Mouse (Mus musculus) small intestine, adult 2 months (tissue): ENCODE results near the gene Zhx3.

Experiments used
- CTCF ChIP-seq: fragments of 200-500 bp; IDR thresholded peaks from 2 replicates; pipeline ENCODE4 v1.5.1; 2012; ENCODE audit warnings: low read depth, mild to moderate bottlenecking, control low read depth, inconsistent platforms, low read length, moderate library complexity, mixed read lengths; ENCODE audit not compliant: insufficient replicate concordance, insufficient read length; ENCODE audit errors: extremely low read depth
- POLR2A ChIP-seq: fragments of 200-500 bp; IDR thresholded peaks from 2 replicates; pipeline ENCODE4 v1.6.1; 2012; ENCODE audit warnings: low read depth, mild to moderate bottlenecking, control low read depth, inconsistent platforms, low read length, moderate library complexity

GRCm38 (mm10) chr2:160921285-160921684 lies 48.5 kb upstream of the Zhx3 start:
- TF ChIP-seq CTCF = no peak
- TF ChIP-seq POLR2A = no peak
